Mouse (Mus musculus) hindbrain, embryonic 13.5 days (tissue): Measurements from ENCODE around the gene Hoxb13. TPM values are rescaled to one million over a fixed set of nuclear protein-coding genes. Genes with fewer than 3 reads are reported as not detected.

Source experiments
- ATAC-seq: fragments of 200-750 bp; cut with Nextera tagmentation; 2 replicates; pipeline ENCODE4 v1.8.0; 2017; ENCODE audit warnings: moderate TSS enrichment; ENCODE audit not compliant: low FRiP score
- H3K27ac ChIP-seq: fragments of 300-500 bp; sonication (generic); 2 replicates; pipeline ENCODE4 v1.5.1; 2015; ENCODE audit warnings: inconsistent platforms, mild to moderate bottlenecking, moderate library complexity
- H3K27me3 ChIP-seq: fragments of 300-500 bp; sonication (generic); 2 replicates; pipeline ENCODE4 v1.6.1; 2015; ENCODE audit warnings: mild to moderate bottlenecking, inconsistent platforms
- H3K36me3 ChIP-seq: fragments of 300-500 bp; sonication (generic); 2 replicates; pipeline ENCODE4 v1.6.1; 2015; ENCODE audit warnings: mild to moderate bottlenecking, inconsistent platforms
- H3K4me1 ChIP-seq: fragments of 300-500 bp; sonication (generic); replicated peaks from 2 replicates; pipeline ENCODE4 v1.6.1; 2015; ENCODE audit warnings: inconsistent platforms
- H3K4me2 ChIP-seq: fragments of 300-500 bp; sonication (generic); 2 replicates; pipeline ENCODE4 v1.6.1; 2015; ENCODE audit warnings: inconsistent platforms, mild to moderate bottlenecking, moderate library complexity
- H3K4me3 ChIP-seq: fragments of 300-500 bp; sonication (generic); 2 replicates; pipeline ENCODE4 v1.5.1; 2015; ENCODE audit warnings: mild to moderate bottlenecking, inconsistent platforms
- H3K9ac ChIP-seq: fragments of 300-500 bp; sonication (generic); 2 replicates; pipeline ENCODE4 v1.6.1; 2015; ENCODE audit warnings: mild to moderate bottlenecking, inconsistent platforms
- H3K9me3 ChIP-seq: fragments of 300-500 bp; sonication (generic); 2 replicates; pipeline ENCODE4 v1.6.1; 2016; ENCODE audit warnings: inconsistent platforms
- WGBS: fragments of 180-500 bp; shearing (Covaris S2); methylation state at CpG from one replicate; pipeline ENCODE4 v1.1.7; 2015; 5-methylcytosine and 5-hydroxymethylcytosine counted together
- polyA plus RNA-seq: library from polyadenylated mRNA; unstranded; fragments of >200 nt; fragmentation: Nextera tagmentation; extraction: Ambion mirVana; gene quantifications from 2 replicates; pipeline ENCODE4 v1.2.1, GENCODE M21; 2015

Hoxb13 gene
- polyA plus RNA-seq, 1 experiment from 2014 or later, result not detected

GRCm38 (mm10) chr11:96194961-96195640 lies 985 bp downstream of the Hoxb13 start:
- Histone ChIP-seq H3K9me3 (no peaks in the 10 kb centered on the region), H3K27me3 (peaks cover 100% of the 10 kb centered on the region), H3K27ac (no peak overlapping the region), H3K4me2 (no peak overlapping the region), H3K4me1 (0 out of 2 replicates have a peak, but pooled peaks cover 5% of the 10 kb centered on the region), H3K36me3 (no peaks in the 10 kb centered on the region), H3K4me3 (no peak overlapping the region), H3K9ac (no peak overlapping the region)
- ATAC-seq, result no peak
- 8% methylated on average over 11 of the region's 11 CpGs for WGBS

- 0 out of 2 replicates have a peak, but pooled peaks cover 5% of the 10 kb centered on the region for H3K4me1 ChIP-seq
- no peaks in the 10 kb centered on the region for H3K9me3 ChIP-seq
- H3K4me2 ChIP-seq, result no peak overlapping the region
- ATAC-seq, result no peak
- H3K27ac ChIP-seq, result no peak overlapping the region
- whole genome bisulfite sequencing, result 2% methylated on average over 20 of the region's 20 CpGs
- H3K36me3 ChIP-seq, result no peaks in the 10 kb centered on the region
- H3K9ac ChIP-seq, result no peak overlapping the region
- H3K4me3 ChIP-seq, result no peak overlapping the region
- H3K27me3 ChIP-seq, result peaks cover 100% of the 10 kb centered on the region
Measured at GRCm38 (mm10) chr11:96195769-96196280, 1.7 kb downstream of the Hoxb13 start.

- H3K9me3 ChIP-seq, result no peaks in the 10 kb centered on the region
- 2% methylated on average over 12 of the region's 12 CpGs for WGBS
- H3K4me2 ChIP-seq, result no peak overlapping the region
- H3K9ac ChIP-seq, result no peak overlapping the region
- H3K27me3 ChIP-seq, result peaks cover 100% of the 10 kb centered on the region
- ATAC-seq, result no peak
- no peaks in the 10 kb centered on the region for H3K36me3 ChIP-seq
- no peak overlapping the region for H3K27ac ChIP-seq
- 0 out of 2 replicates have a peak, but pooled peaks cover 5% of the 10 kb centered on the region for H3K4me1 ChIP-seq
- H3K4me3 ChIP-seq, result no peak overlapping the region
Measured at GRCm38 (mm10) chr11:96198642-96199041, 4.5 kb downstream of the Hoxb13 start.

GRCm38 (mm10) chr11:96199181-96200086 lies 5.3 kb downstream of the Hoxb13 start:
- Histone ChIP-seq H3K9me3 (no peaks in the 10 kb centered on the region), H3K27me3 (peaks cover 100% of the 10 kb centered on the region), H3K9ac (no peak overlapping the region), H3K4me1 (0 out of 2 replicates have a peak, but pooled peaks cover under 1% of the 10 kb centered on the region), H3K27ac (no peak overlapping the region), H3K36me3 (no peaks in the 10 kb centered on the region), H3K4me3 (no peak overlapping the region), H3K4me2 (no peak overlapping the region)
- no peak for ATAC-seq
- WGBS, result 2% methylated on average over 22 of the region's 22 CpGs

GRCm38 (mm10) chr11:96200183-96200655 lies 6.1 kb downstream of the Hoxb13 start:
- no peaks in the 10 kb centered on the region for H3K4me1 ChIP-seq
- H3K9me3 ChIP-seq, result no peaks in the 10 kb centered on the region
- peaks cover 100% of the 10 kb centered on the region for H3K27me3 ChIP-seq
- no peak for ATAC-seq
- H3K27ac ChIP-seq, result no peak overlapping the region
- no peak overlapping the region for H3K9ac ChIP-seq
- no peaks in the 10 kb centered on the region for H3K36me3 ChIP-seq
- H3K4me3 ChIP-seq, result no peak overlapping the region
- WGBS, result under 1% methylated on average over 14 of the region's 14 CpGs
- no peak overlapping the region for H3K4me2 ChIP-seq

- H3K27ac ChIP-seq, result no peak overlapping the region
- H3K4me1 ChIP-seq, result no peaks in the 10 kb centered on the region
- no peak overlapping the region for H3K4me3 ChIP-seq
- no peak overlapping the region for H3K4me2 ChIP-seq
- H3K36me3 ChIP-seq, result no peaks in the 10 kb centered on the region
- no peak overlapping the region for H3K9ac ChIP-seq
- peaks cover 100% of the 10 kb centered on the region for H3K27me3 ChIP-seq
- H3K9me3 ChIP-seq, result no peaks in the 10 kb centered on the region
- ATAC-seq, result no peak
Measured at GRCm38 (mm10) chr11:96201741-96202140, 7.6 kb downstream of the Hoxb13 start.

GRCm38 (mm10) chr11:96202401-96203081 lies 8.4 kb downstream of the Hoxb13 start:
- no peak for ATAC-seq
- Histone ChIP-seq H3K9me3 (no peaks in the 10 kb centered on the region), H3K4me2 (no peak overlapping the region), H3K27me3 (peaks cover 100% of the 10 kb centered on the region), H3K9ac (no peak overlapping the region), H3K36me3 (no peaks in the 10 kb centered on the region), H3K4me3 (no peak overlapping the region), H3K27ac (no peak overlapping the region), H3K4me1 (no peaks in the 10 kb centered on the region)
- 1% methylated on average over 13 of the region's 14 CpGs for WGBS

- H3K9me3 ChIP-seq, result no peaks in the 10 kb centered on the region
- WGBS, result under 1% methylated on average over 37 of the region's 37 CpGs
- no peak for ATAC-seq
Measured at GRCm38 (mm10) chr11:96203182-96203788, 9.2 kb downstream of the Hoxb13 start.

GRCm38 (mm10) chr11:96203789-96204186 lies 9.7 kb downstream of the Hoxb13 start:
- no peaks in the 10 kb centered on the region for H3K4me1 ChIP-seq

More at GRCm38 (mm10) chr11:96203182-96203788, 9.2 kb downstream of the Hoxb13 start:
- H3K4me1 ChIP-seq, result no peaks in the 10 kb centered on the region
- no peak overlapping the region for H3K4me2 ChIP-seq
- no peak overlapping the region for H3K4me3 ChIP-seq
- peaks cover 100% of the 10 kb centered on the region for H3K27me3 ChIP-seq
- H3K36me3 ChIP-seq, result no peaks in the 10 kb centered on the region
- no peak overlapping the region for H3K9ac ChIP-seq
- no peak overlapping the region for H3K27ac ChIP-seq

GRCm38 (mm10) chr11:96204351-96204750 lies 10.2 kb downstream of the Hoxb13 start:
- H3K4me1 ChIP-seq, result no peaks in the 10 kb centered on the region
- 2% methylated on average over 11 of the region's 11 CpGs for WGBS
- no peaks in the 10 kb centered on the region for H3K36me3 ChIP-seq
- H3K9ac ChIP-seq, result no peak overlapping the region
- no peak for ATAC-seq
- no peak overlapping the region for H3K4me2 ChIP-seq
- H3K27ac ChIP-seq, result no peak overlapping the region
- H3K27me3 ChIP-seq, result peaks cover 100% of the 10 kb centered on the region
- H3K9me3 ChIP-seq, result no peaks in the 10 kb centered on the region
- no peak overlapping the region for H3K4me3 ChIP-seq

More at GRCm38 (mm10) chr11:96203789-96204186, 9.7 kb downstream of the Hoxb13 start:
- Histone ChIP-seq H3K27me3 (peaks cover 100% of the 10 kb centered on the region), H3K9me3 (no peaks in the 10 kb centered on the region), H3K4me3 (no peak overlapping the region), H3K9ac (no peak overlapping the region), H3K36me3 (no peaks in the 10 kb centered on the region), H3K4me2 (no peak overlapping the region), H3K27ac (no peak overlapping the region)
- 1% methylated on average over 16 of the region's 16 CpGs for WGBS
- ATAC-seq, result no peak

GRCm38 (mm10) chr11:96205426-96206131 lies 11.5 kb downstream of the Hoxb13 start:
- Histone ChIP-seq H3K27ac (no peak overlapping the region), H3K36me3 (no peaks in the 10 kb centered on the region), H3K4me1 (no peaks in the 10 kb centered on the region), H3K9ac (no peak overlapping the region), H3K4me2 (no peak overlapping the region), H3K4me3 (no peak overlapping the region), H3K9me3 (no peaks in the 10 kb centered on the region), H3K27me3 (peaks cover 99% of the 10 kb centered on the region)
- ATAC-seq, result no peak
- 4% methylated on average over 15 of the region's 15 CpGs for WGBS
